Mouse (Mus musculus) G1E (cell line): ENCODE measurements around the gene Ripply1. TPM values are rescaled to one million over a fixed set of nuclear protein-coding genes. Genes with fewer than 3 reads are reported as not detected.

Source experiments
- ATAC-seq: 2 replicates; pipeline ENCODE4 v1.8.0; 2016; ENCODE audit warnings: mild to moderate bottlenecking; ENCODE audit not compliant: insufficient number of reproducible peaks, poor library complexity, low FRiP score, severe bottlenecking; ENCODE audit errors: extremely low read depth
- DNase-seq: peaks from one replicate; pipeline ENCODE4 v3.0.0; 2012; ENCODE audit warnings: low spot score
- H3K27me3 ChIP-seq: 2 replicates; pipeline ENCODE4 v1.6.1; 2012; ENCODE audit warnings: mild to moderate bottlenecking, low read length, inconsistent platforms; ENCODE audit not compliant: insufficient read depth
- H3K36me3 ChIP-seq: replicated peaks from 2 replicates; pipeline ENCODE3; 2012; ENCODE audit warnings: mild to moderate bottlenecking, inconsistent platforms
- H3K4me1 ChIP-seq: 2 replicates; pipeline ENCODE4 v1.6.1; 2012; ENCODE audit warnings: low read depth, low read length, inconsistent platforms, mixed read lengths; ENCODE audit not compliant: insufficient read depth
- H3K4me3 ChIP-seq: 2 replicates; pipeline ENCODE4 v1.5.1; 2012; ENCODE audit warnings: low read depth, mild to moderate bottlenecking, inconsistent platforms, low read length, moderate library complexity, mixed read lengths
- H3K9me3 ChIP-seq: replicated peaks from 2 replicates; pipeline ENCODE4 v1.6.1; 2012; ENCODE audit warnings: inconsistent platforms
- CTCF ChIP-seq: IDR thresholded peaks from 2 replicates; pipeline ENCODE4 v1.5.1; 2012; ENCODE audit warnings: low read depth, low read length, inconsistent platforms, mixed read lengths
- GATA1 ChIP-seq: IDR thresholded peaks from 2 replicates; pipeline ENCODE4 v1.6.1; 2012; ENCODE audit warnings: borderline replicate concordance, low read length, inconsistent platforms, mixed read lengths
- GATA2 ChIP-seq: IDR thresholded peaks from 2 replicates; pipeline ENCODE4 v1.6.1; 2012; ENCODE audit warnings: low read depth, low read length, inconsistent platforms, borderline replicate concordance
- TAL1 ChIP-seq: conservative IDR thresholded peaks from 2 replicates; pipeline ENCODE4 v1.6.1; 2012; ENCODE audit warnings: low read depth, low read length, inconsistent platforms, mixed read lengths
- polyA plus RNA-seq: library from polyadenylated mRNA; stranded (reverse); fragments of >175 nt; gene quantifications from 2 replicates; pipeline ENCODE4 v1.2.3, GENCODE M21; 2012
- total RNA-seq, 2 experiments: library from RNA; stranded (forward) in 1 of 2; stranded (reverse) in 1 of 2; fragments of 200-1000 nt in 1 of 2; fragments of >200 nt in 1 of 2; fragmentation: Nextera tagmentation in 1 of 2; gene quantifications; 2 replicates each; pipeline ENCODE4 v1.2.3; 2014 to 2017

Gene Ripply1
- total and polyA plus RNA-seq, 3 experiments, result 0.74 TPM; not detected in 2

- peaks cover 32% of the 10 kb centered on the region for H3K36me3 ChIP-seq
- TF ChIP-seq GATA2, result no peak
- no peak for TF ChIP-seq GATA1
- no peak for TF ChIP-seq TAL1
- no peak for TF ChIP-seq CTCF
- ATAC-seq, result no peak
Measured at GRCm38 (mm10) chrX:139730541-139730940, 51.6 kb downstream of the Ripply1 start.

More at GRCm38 (mm10) chrX:139730541-139730940, 51.6 kb downstream of the Ripply1 start:
- no peak for DNase-seq
- H3K9me3 ChIP-seq, result no peaks in the 10 kb centered on the region
- no peak overlapping the region for H3K4me3 ChIP-seq
- no peaks in the 10 kb centered on the region for H3K4me1 ChIP-seq
- H3K27me3 ChIP-seq, result no peaks in the 10 kb centered on the region

Other genes starting within 250 kb of the Ripply1 start
- 80.2 and 86.1 TPM in 2 replicates for gene Rnf128, start 219.0 kb downstream of the Ripply1 start, total RNA-seq (2014; fragmentation: Nextera tagmentation)
- 119 and 125 TPM in 2 replicates for gene Rnf128, start 219.0 kb downstream of the Ripply1 start, total RNA-seq (2017)
- gene Rnf128, start 219.0 kb downstream of the Ripply1 start, polyA plus RNA-seq, result 19.2 and 20.6 TPM in 2 replicates
- 10.7 and 11.4 TPM in 2 replicates for gene Tbc1d8b, start 97.4 kb downstream of the Ripply1 start, total RNA-seq (2014; fragmentation: Nextera tagmentation)
- gene Tbc1d8b, start 97.4 kb downstream of the Ripply1 start, total RNA-seq (2017), result 9.0 and 12.5 TPM in 2 replicates
- 0.19 and 0.29 TPM in 2 replicates for gene Tbc1d8b, start 97.4 kb downstream of the Ripply1 start, polyA plus RNA-seq
- gene Gm15013, start 67.9 kb downstream of the Ripply1 start, total RNA-seq (2014; fragmentation: Nextera tagmentation), result not detected in 2 replicates
- gene Gm15013, start 67.9 kb downstream of the Ripply1 start, total RNA-seq (2017), result 0.38 and 0.64 TPM in 2 replicates
- 0.15 TPM in 1 of 2 replicates, not detected in the other for gene Gm15013, start 67.9 kb downstream of the Ripply1 start, polyA plus RNA-seq
- gene Cldn2, start 18.5 kb upstream of the Ripply1 start, total RNA-seq (2014; fragmentation: Nextera tagmentation), result 0.24 and 0.90 TPM in 2 replicates
- 0.11 TPM in 1 of 2 replicates, not detected in the other for gene Cldn2, start 18.5 kb upstream of the Ripply1 start, total RNA-seq (2017)
- 0.30 and 0.35 TPM in 2 replicates for gene Cldn2, start 18.5 kb upstream of the Ripply1 start, polyA plus RNA-seq
- 15.1 and 15.6 TPM in 2 replicates for gene Morc4, start 89.3 kb upstream of the Ripply1 start, total RNA-seq (2014; fragmentation: Nextera tagmentation)
- 4.3 and 6.7 TPM in 2 replicates for gene Morc4, start 89.3 kb upstream of the Ripply1 start, total RNA-seq (2017)
- gene Morc4, start 89.3 kb upstream of the Ripply1 start, polyA plus RNA-seq, result 22.8 and 26.4 TPM in 2 replicates
- 19.2 and 19.3 TPM in 2 replicates for gene Rbm41, start 216.2 kb upstream of the Ripply1 start, total RNA-seq (2014; fragmentation: Nextera tagmentation)
- 6.5 and 8.1 TPM in 2 replicates for gene Rbm41, start 216.2 kb upstream of the Ripply1 start, total RNA-seq (2017)
- gene Rbm41, start 216.2 kb upstream of the Ripply1 start, polyA plus RNA-seq, result 0.12 and 0.14 TPM in 2 replicates